Mouse (Mus musculus): ENCODE measurements at regions not wholly inside any gene's neighbourhood (a gene's known extent, or its start where the extent isn't known, plus 50 kb on each side); places are given as distances from the start of the nearest gene placed in this dataset.

DNA sequence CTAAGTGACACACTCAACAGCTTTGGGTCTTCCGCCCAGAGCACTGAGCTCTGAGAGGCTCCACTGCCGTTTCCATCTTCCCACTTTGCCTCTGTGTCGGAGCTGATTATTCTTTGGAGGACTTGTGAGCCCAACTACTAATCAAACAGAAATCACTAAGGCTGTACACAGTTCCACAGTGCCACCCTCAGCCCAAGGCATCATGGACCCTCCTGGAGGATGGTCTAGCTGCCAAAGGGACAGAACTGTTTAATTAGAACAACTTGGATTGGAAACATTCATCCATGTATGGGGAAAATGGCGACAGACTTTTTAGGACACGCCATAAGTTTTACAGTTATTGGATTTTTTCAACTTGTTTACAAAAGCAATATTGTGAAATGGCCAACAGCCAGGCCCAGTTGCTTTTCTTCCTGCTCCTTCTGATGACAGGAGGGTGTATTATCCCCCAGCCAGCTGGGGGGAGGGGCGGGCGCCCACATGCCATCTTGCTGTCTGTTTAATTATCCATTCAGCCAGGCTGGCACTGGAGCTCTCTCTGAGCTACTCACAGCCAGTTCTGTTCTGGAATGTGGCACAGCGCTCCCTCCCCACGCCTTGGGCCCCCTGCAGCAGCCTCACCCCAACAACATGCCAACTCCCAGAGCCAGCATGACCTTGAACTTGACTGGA, 98.4 kb upstream of the Smad3 start:
- no peak for TF ChIP-seq CTCF (IDR thresholded peaks at IDR 0.05; ENCODE audit: low read depth)
- H3K36me3 ChIP-seq (ENCODE audit: insufficient read depth, low read length), result no peaks in the 10 kb centered on the region
- WGBS, result 61% methylated on average over 9 of the region's 9 CpGs
- no peak overlapping the region for H3K4me3 ChIP-seq (replicated peaks; ENCODE audit: low read depth, low read length)
- ATAC-seq (replicated peaks; ENCODE audit: low FRiP score, low read depth) (peak; percentile 60), DNase-seq (ENCODE audit: low spot score) (peak; percentile 47)
- H3K27ac ChIP-seq, result peak overlapping the region; percentile 5
- H3K9ac ChIP-seq (ENCODE audit: low read depth, low read length), result no peak overlapping the region
- 0 out of 2 replicates have a peak, but pooled peaks cover 7% of the 10 kb centered on the region for H3K4me1 ChIP-seq (replicated peaks; ENCODE audit: insufficient read depth, low read length)
- no peak overlapping the region for H3K4me2 ChIP-seq (ENCODE audit: low read length)
- no peaks in the 10 kb centered on the region for H3K27me3 ChIP-seq (ENCODE audit: insufficient read depth, low read length)
- no peaks in the 10 kb centered on the region for H3K9me3 ChIP-seq (replicated peaks; ENCODE audit: low read length)

DNA sequence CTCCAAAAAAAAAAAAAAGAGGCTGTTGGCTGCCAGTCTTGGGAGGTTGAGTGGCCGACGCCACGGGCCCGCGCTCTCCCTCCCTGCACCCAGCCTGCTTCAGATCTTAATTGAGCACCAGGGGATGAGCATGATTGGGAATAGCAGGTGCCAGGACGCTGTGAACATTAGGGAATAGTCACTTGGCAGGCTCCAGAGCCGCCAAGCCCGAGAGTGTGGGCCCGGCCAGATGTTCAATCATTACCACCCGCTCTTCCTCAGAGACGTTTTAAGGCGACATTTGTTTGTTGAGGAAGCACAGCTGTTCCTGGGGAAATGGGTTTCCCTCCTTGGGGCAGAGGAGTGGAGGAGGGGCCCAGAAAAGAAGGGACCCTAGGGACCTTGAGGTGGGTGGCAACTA, 94.0 kb upstream of the Smad3 start:
- ATAC-seq (replicated peaks; ENCODE audit: low FRiP score, low read depth) (no peak), DNase-seq (ENCODE audit: low spot score) (no peak)
- Histone ChIP-seq H3K9ac (ENCODE audit: low read depth, low read length) (no peak overlapping the region), H3K27ac (no peak overlapping the region), H3K4me3 (replicated peaks; ENCODE audit: low read depth, low read length) (no peak overlapping the region), H3K4me2 (ENCODE audit: low read length) (no peak overlapping the region), H3K9me3 (replicated peaks; ENCODE audit: low read length) (no peaks in the 10 kb centered on the region), H3K27me3 (ENCODE audit: insufficient read depth, low read length) (no peaks in the 10 kb centered on the region), H3K4me1 (replicated peaks; ENCODE audit: insufficient read depth, low read length) (0 out of 2 replicates have a peak, but pooled peaks cover 7% of the 10 kb centered on the region), H3K36me3 (ENCODE audit: insufficient read depth, low read length) (no peaks in the 10 kb centered on the region)
- WGBS, result 41% methylated on average over 12 of the region's 12 CpGs
- no peak for TF ChIP-seq CTCF (IDR thresholded peaks at IDR 0.05; ENCODE audit: low read depth)

DNA sequence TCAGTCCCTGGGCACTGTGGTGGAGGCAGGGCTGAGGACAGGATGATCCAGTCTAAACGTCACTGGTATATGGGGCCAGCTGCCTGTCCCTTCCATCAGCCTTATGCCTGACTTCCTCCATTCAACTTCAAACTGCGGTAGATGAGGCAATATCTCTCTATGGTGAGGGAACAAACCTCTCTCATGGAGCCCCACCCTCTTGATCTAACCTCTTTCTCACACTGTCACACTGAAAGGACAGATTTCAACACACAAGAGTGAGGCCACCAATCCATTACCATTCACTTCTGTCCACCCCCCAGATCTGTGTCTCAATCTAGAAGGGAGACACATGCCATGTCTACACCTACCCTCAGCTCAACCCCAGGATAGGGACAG, 92.5 kb upstream of the Smad3 start:
- Histone ChIP-seq H3K4me2 (ENCODE audit: low read length) (no peak overlapping the region), H3K9me3 (replicated peaks; ENCODE audit: low read length) (no peaks in the 10 kb centered on the region), H3K27ac (no peak overlapping the region), H3K4me3 (replicated peaks; ENCODE audit: low read depth, low read length) (no peak overlapping the region), H3K4me1 (replicated peaks; ENCODE audit: insufficient read depth, low read length) (0 out of 2 replicates have a peak, but pooled peaks cover 4% of the 10 kb centered on the region), H3K27me3 (ENCODE audit: insufficient read depth, low read length) (no peaks in the 10 kb centered on the region), H3K9ac (ENCODE audit: low read depth, low read length) (no peak overlapping the region), H3K36me3 (ENCODE audit: insufficient read depth, low read length) (no peaks in the 10 kb centered on the region)
- TF ChIP-seq CTCF (IDR thresholded peaks at IDR 0.05; ENCODE audit: low read depth), result no peak
- ATAC-seq (replicated peaks; ENCODE audit: low FRiP score, low read depth) (0 out of 2 replicates have a peak, but pooled peaks have one; percentile 25), DNase-seq (ENCODE audit: low spot score) (no peak)
- 75% methylated on average over 2 of the region's 2 CpGs for WGBS

DNA sequence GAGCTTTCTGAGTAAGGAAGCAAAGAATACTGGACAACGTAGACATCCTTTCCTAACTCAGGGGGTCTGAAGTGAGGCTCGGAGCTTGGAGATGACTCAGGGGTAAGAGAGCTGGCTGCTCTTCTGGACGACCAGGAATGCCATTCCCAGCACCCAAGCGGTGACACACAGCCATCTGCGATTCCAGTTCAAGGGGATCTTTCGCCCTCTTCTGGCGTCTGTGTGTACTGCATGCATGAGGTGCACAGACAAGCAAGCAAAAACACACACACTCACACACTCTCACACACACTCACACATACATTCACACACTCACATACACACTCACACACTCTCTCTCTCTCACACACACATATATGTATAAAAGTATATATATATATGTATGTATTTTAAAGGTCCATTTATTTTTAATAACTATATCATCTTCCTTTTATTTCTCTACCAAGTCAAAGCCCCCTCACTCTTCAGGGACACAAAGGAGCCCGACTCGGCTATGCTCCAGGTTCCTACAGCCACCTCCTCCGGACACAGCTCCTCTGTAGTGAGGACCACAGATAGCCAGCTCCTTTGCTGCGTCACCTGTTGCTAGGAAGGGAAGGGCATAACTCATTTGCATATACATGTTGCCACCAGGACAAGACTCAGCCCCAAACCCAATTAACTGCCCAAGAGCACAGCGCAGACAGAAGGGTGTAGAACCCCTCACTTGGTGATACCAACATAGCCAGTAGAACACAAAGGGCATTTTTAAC, 91.9 kb upstream of the Smad3 start:
- 83% methylated on average over 12 of the region's 12 CpGs for WGBS
- H3K4me1 ChIP-seq (replicated peaks; ENCODE audit: insufficient read depth, low read length), result 0 out of 2 replicates have a peak, but pooled peaks cover 4% of the 10 kb centered on the region
- ATAC-seq (replicated peaks; ENCODE audit: low FRiP score, low read depth) (no peak), DNase-seq (ENCODE audit: low spot score) (no peak)
- H3K36me3 ChIP-seq (ENCODE audit: insufficient read depth, low read length), result no peaks in the 10 kb centered on the region
- no peak overlapping the region for H3K9ac ChIP-seq (ENCODE audit: low read depth, low read length)
- no peaks in the 10 kb centered on the region for H3K27me3 ChIP-seq (ENCODE audit: insufficient read depth, low read length)
- H3K9me3 ChIP-seq (replicated peaks; ENCODE audit: low read length), result no peaks in the 10 kb centered on the region
- H3K4me2 ChIP-seq (ENCODE audit: low read length), result no peak overlapping the region
- no peak overlapping the region for H3K27ac ChIP-seq
- no peak overlapping the region for H3K4me3 ChIP-seq (replicated peaks; ENCODE audit: low read depth, low read length)
- peak; percentile 54 for TF ChIP-seq CTCF (IDR thresholded peaks at IDR 0.05; ENCODE audit: low read depth)

DNA sequence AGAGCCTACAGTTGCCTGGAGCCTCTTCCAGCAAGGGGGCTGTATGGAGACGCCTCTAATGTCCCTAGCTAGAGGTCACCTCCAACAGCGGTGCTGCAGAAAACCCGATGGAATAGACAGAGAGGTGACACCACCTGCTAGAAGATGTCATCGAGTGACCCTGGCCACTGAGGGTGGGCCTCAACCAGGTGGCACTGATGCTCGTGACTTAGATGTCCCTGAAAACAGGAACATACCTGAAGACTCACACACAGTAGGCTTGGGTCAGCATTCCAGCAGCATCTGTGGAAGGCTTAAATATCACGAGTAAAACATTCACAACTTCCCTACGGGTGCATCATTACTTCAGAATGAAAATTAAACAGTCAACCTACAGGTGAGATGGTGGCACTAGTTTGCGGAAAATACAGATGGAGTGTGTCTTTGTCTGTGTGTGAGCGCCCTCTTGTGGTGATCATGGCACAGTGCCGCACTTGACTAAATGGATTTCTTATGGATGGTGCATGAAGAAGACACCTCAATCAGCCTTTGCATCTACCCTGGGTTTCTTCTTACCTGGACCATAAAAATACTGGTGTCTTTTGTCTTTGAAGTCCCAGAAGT, 86.2 kb upstream of the Smad3 start:
- Histone ChIP-seq H3K4me2 (ENCODE audit: low read length) (no peak overlapping the region), H3K27me3 (ENCODE audit: insufficient read depth, low read length) (no peaks in the 10 kb centered on the region), H3K9ac (ENCODE audit: low read depth, low read length) (no peak overlapping the region), H3K36me3 (ENCODE audit: insufficient read depth, low read length) (no peaks in the 10 kb centered on the region), H3K4me3 (replicated peaks; ENCODE audit: low read depth, low read length) (no peak overlapping the region), H3K27ac (no peak overlapping the region), H3K4me1 (replicated peaks; ENCODE audit: insufficient read depth, low read length) (no peaks in the 10 kb centered on the region), H3K9me3 (replicated peaks; ENCODE audit: low read length) (no peaks in the 10 kb centered on the region)
- ATAC-seq (replicated peaks; ENCODE audit: low FRiP score, low read depth), result peak; percentile 37
- peak; percentile 88 for DNase-seq (ENCODE audit: low spot score)
- WGBS, result 30% methylated on average over 10 of the region's 10 CpGs
- peak; percentile 98 for TF ChIP-seq CTCF (IDR thresholded peaks at IDR 0.05; ENCODE audit: low read depth)

DNA sequence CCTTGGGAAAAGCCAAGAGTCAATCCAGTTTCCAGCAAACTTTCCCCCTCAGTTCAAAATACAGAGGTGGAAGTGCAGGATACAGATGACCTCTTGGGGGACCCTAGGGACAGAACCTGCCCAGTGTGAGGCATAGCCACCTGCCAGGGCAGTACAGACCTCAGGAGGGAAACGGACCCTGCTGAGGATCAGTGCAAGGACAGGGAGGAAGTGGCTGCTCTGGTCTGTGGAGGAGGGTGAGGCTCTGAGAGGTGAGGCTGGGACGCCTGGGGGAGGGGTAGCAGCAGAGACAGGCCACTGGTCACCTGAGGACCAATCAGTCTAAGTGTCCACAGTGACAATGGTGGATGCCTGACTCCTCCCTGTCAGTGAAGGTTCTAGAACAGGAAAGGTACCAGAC, 85.6 kb upstream of the Smad3 start:
- no peak for TF ChIP-seq CTCF (IDR thresholded peaks at IDR 0.05; ENCODE audit: low read depth)
- H3K27ac ChIP-seq, result no peak overlapping the region
- 46% methylated on average over 2 of the region's 2 CpGs for WGBS
- no peak for DNase-seq (ENCODE audit: low spot score)
- no peak overlapping the region for H3K4me3 ChIP-seq (replicated peaks; ENCODE audit: low read depth, low read length)
- no peaks in the 10 kb centered on the region for H3K9me3 ChIP-seq (replicated peaks; ENCODE audit: low read length)
- no peak overlapping the region for H3K4me2 ChIP-seq (ENCODE audit: low read length)
- no peak overlapping the region for H3K9ac ChIP-seq (ENCODE audit: low read depth, low read length)
- no peaks in the 10 kb centered on the region for H3K4me1 ChIP-seq (replicated peaks; ENCODE audit: insufficient read depth, low read length)
- no peaks in the 10 kb centered on the region for H3K36me3 ChIP-seq (ENCODE audit: insufficient read depth, low read length)
- ATAC-seq (replicated peaks; ENCODE audit: low FRiP score, low read depth), result peak; percentile 21; the same call in 1 of the 2 replicates
- H3K27me3 ChIP-seq (ENCODE audit: insufficient read depth, low read length), result no peaks in the 10 kb centered on the region

All from kidney, postnatal 0 days (tissue).